Mouse (Mus musculus): ENCODE results near the gene Adat3. TPM values are rescaled to one million over a fixed set of nuclear protein-coding genes. Genes with fewer than 3 reads are reported as not detected.

Adat3 gene
- total RNA-seq, 2 experiments from 2014 or later, result 0.08 to 0.57 TPM

DNA sequence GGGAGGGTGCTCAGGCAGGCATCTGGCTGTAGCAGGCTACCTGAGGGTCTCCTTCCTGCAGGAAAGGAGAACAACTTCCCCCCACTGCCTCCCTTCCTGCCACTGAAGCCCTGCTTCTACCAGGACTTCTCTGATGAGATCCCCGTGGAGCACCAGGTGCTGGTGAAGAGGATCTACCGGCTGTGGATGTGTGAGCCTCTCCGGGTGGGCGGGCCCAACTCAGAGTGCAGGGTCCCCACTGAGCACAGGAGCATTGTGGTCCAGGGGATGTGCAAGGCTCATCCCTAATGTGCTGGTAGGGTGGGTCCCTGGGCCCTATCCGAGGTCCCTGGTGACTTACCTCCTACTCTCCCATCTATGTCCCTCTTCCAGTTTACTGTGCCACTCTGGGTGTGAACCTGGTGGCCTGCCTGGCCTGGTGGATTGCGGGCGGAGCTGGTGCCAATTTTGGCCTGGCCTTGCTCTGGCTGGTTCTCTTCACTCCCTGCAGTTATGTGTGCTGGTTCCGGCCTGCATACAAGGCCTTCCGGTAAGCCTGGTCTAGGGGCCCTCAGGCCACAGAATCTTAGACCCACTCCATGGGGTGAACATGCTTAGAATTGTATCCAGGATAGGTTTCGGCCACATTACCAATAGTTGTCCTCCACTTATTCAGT is 6.7 kb downstream of the Adat3 start:
- ATAC-seq (replicated peaks; ENCODE audit: poor library complexity), result no peak

DNA sequence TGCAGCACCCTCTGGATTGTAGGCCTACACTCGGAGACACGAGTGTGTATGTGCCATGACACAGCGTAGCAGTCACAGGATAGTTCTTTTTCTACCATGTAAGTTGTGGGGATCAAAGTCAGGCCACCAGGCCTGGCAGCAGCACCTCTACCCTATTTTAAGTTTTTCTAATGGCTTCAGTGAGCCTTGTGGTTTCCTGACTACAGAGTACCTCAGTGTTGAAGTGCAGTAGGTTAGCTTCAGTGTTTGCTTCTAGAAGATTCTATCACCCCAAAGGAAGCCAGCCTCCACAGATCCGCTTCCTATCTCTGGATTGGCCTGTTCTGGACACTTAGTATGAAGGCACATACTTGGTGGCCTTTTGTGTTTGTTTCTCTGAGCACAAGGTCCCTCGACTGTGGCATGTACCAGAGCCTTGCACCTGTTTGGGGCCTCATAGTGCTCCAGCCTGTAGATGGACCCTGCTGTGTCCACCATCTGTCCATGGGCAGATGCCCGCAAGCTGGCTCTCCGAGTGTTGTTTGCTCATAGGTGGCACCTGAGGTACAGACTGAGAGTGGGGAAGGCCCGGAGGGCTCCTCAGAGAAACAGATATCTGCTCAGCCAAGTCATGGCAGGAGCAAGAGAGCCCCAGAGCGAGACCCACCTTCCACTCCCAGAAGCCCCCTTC is 7.6 kb downstream of the Adat3 start:
- ATAC-seq (replicated peaks; ENCODE audit: poor library complexity), result no peak

DNA sequence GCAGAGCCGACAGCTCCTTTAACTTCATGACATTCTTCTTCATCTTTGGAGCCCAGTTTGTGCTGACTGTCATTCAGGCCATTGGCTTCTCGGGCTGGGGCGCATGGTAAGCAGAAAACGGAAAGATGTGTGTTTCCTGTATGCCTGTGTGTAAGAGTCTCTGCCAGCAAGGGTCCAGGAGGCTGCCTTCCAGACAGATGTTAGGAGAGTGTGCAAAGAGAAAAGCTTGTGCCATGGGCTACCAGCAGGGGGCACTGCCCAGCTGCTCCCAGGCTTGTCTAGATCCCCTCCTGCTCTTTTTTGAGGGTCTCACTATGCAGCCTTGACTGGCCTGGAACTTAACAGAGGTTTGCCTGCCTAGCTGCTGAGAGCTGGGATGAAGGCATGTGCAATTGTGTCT is 8.3 kb downstream of the Adat3 start:
- ATAC-seq (replicated peaks; ENCODE audit: poor library complexity), result peak; percentile 76

DNA sequence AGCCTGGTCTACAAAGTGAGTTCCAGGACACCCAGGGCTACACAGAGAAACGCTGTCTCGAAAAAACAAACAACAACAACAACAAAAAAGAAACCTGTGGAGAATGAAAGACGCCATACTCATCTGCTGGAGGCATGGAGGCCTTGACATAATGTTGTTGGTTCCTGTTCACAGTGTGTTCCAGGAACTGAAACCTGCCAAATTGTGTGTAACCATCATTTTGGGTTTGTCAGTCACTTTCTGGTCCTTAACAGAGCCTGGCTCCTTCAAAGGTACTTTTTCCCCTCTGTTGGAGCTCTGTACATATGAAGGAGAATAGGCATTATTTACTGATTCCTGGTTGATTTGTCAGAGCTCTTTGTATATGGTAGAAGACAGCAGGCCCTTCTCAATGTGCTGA is 9.2 kb downstream of the Adat3 start:
- no peak for ATAC-seq (replicated peaks; ENCODE audit: poor library complexity)

DNA sequence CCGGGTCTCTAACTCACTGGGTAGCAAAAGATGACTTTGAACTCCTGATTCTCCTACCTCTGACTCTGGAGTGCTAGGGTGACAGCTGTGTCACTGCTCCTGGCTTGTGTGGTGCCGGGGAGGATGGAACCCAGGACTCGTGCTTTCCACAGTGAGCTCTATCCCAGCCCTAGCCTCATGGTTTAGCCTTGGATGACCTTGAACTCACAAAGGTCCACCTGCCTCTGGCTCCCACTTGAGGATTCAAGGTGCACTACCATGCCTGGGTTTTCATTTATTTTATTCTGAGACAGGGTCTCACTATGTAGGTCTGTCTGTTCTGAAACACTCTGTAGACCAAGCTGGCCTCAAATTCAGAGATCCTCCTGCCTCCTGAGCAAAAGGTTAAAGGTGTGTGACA is 11.1 kb downstream of the Adat3 start:
- ATAC-seq (replicated peaks; ENCODE audit: poor library complexity), result no peak

DNA sequence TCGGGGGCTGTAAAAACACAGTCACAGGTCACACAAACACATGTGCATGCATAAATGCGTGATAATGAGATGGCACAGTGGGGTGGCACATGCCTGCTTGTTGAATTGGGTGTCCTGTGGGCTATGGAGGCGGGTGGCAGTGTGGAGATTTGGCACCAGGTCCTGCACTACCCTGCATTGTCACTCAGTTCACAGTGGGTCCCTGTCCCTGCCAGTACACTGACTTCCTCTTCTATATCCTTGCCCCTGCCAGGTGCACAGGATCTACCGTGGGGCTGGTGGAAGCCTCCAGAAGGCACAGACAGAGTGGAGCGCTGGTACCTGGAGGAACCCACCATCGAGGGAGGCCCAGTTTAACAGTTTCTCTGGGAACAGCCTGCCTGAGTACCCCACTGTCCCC is 11.7 kb downstream of the Adat3 start:
- ATAC-seq (replicated peaks; ENCODE audit: poor library complexity), result no peak

DNA sequence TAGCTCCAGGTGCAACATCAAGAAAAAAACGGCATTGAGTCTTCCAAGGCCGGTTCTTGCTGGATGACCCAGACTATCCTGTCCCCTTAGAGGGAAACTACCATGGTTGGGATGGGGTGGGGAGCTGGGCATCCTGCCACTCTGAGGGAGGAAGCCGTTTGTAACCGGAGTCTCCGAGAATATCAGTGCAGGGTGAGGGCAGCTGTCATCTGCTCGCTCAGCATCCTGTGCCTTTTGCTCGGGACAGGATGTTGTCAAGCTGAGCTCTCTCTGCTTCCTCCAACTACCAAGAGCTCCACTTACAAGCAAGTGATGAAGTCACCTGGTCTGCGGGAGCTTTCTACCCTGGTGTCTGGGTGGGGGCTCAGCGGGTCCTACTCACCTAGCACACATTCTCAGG is 15.5 kb downstream of the Adat3 start:
- ATAC-seq (replicated peaks; ENCODE audit: poor library complexity), result no peak

DNA sequence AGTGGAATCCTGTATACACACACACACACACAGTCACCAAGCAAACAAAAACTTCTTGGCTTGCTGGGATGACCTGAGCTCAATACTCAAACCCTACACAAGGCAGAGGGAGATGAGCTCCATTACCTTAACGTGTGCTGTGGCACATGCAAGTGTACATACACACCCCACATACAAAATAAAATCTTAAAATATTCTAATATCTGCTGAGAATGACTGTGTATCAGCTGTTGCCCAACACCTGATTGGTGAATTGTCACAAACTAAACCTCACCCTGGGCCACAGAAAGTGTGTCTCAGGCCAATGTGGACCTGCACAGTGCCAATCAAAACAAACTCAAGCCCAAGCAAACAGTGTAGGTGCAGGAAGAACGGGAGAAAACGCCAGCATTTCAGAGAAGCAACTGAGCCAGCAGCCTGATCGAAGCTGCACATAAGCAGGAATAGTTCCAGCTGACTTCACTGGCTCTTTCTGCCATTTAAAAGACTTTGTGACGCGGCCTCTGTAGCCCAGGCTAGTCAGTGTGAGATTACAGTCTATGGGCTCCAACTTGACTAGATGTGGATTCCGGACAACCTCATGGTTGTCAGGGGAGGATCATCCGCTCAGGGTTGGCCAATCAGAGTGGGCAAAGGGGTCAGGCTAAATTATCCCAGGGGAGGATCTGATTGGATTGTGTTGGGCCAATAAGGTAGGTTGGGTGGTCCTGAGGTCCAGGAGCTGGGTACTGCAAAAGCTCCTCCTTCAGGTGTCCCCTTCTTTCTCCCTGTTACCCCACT is 17.0 kb downstream of the Adat3 start:
- no peak for ATAC-seq (replicated peaks; ENCODE audit: poor library complexity)

DNA sequence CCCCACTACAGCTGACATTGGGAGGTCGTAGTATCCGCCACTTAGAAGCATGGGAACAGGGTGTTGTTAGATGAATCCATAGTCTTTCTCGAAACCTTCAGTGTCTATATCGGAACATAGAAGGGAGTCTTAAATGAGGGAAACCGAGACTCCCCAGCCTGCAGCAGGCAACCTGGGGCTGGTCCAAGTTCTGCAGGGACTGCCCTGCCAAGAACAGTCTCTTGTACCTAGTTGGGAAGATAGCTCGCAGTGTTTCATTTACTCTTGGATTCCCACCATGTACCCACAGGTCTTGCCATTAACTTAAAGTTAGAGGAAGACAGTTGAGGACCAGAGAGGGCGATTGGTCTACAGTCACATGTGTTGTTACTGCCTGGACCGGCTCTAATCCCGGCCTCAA is 17.7 kb downstream of the Adat3 start:
- ATAC-seq (replicated peaks; ENCODE audit: poor library complexity), result no peak

DNA sequence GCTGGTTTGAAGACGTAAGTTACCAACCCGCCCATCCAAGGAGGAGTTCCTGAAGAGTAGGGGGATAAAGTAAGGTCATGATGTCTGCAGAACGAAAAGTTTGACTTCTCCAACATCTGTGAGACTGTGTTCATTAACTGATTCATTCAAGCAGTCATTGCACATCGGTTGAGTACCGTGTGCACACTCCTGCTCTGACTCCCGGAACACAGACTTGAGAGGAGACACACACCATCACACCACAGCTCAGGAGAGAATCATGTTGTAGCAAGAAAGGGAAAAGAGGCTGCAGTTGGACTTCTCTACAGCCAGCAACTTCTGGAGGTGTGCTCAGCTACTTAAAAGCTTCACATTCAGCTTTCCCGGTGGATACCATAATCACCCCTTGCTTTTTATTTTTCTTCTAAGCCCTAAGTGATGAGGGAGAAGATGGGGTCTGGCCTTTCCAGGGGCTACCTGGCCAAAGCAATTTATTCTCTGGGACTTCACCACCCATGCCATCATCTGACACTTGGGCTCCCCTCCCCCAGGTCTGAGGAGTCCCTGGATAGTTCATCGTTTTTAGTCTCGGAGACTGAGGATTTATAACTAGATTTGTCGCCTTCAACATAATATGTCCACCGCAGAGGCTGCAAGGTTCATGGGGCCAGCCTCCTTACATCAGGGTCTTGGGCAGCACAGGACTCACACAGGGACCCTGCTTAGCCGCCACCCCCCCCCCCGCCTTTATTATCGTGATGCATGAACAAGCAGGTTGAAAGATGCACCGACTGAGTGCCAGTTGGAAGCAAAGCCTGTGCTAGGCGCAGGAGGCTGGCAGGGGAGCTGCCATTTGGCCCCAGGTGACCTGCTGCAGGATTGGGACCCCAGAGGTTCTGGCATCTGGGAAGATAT is 18.4 kb downstream of the Adat3 start:
- no peak for ATAC-seq (replicated peaks; ENCODE audit: poor library complexity)

DNA sequence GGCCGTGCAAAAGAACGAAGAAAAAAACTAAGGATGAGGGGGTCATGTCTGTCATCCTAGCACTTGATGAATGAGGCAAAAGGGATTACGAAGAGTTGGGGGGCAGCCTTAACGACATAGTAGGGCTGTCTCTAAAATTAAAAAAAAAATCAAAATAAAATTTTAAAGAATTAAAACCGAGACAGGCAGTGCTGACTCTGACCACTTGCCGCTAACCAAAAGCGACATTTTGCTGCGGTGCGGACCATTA is 18.9 kb downstream of the Adat3 start:
- ATAC-seq (replicated peaks; ENCODE audit: poor library complexity), result no peak

DNA sequence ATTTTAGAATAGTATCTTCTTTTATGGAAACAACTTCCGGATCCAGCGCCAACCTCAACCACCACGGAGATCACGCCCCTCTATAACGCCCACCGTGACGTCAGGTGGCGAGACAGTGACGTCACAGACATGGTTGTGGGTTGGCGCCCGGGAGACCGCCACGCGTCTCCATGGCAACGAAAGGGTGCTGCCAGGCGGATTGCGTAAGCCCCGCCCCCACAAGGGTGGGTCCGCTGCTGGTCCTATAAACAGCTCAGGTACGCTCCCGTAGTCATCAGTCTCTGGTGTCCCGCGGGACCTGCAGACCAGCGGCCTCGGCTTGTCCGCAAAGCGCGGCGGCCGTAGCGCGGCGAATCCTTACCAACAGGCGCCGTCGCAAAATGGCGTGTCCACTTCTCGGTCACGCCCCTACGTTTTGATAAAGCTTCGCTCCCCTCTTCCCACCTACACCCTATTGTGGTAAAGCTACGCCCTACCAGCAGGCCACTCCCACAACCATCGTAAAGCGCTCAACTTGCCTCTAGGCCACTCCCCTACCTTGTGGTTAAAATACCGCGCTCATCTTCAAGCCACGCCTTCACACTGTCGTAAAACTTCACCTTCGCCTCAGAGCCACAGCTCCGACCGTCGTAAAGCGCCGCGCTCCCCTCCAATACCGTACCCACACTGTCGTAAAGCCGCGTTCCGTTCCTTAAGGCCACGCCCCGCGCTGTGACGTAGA is 19.4 kb downstream of the Adat3 start:
- ATAC-seq (replicated peaks; ENCODE audit: poor library complexity), result peak; percentile 82

DNA sequence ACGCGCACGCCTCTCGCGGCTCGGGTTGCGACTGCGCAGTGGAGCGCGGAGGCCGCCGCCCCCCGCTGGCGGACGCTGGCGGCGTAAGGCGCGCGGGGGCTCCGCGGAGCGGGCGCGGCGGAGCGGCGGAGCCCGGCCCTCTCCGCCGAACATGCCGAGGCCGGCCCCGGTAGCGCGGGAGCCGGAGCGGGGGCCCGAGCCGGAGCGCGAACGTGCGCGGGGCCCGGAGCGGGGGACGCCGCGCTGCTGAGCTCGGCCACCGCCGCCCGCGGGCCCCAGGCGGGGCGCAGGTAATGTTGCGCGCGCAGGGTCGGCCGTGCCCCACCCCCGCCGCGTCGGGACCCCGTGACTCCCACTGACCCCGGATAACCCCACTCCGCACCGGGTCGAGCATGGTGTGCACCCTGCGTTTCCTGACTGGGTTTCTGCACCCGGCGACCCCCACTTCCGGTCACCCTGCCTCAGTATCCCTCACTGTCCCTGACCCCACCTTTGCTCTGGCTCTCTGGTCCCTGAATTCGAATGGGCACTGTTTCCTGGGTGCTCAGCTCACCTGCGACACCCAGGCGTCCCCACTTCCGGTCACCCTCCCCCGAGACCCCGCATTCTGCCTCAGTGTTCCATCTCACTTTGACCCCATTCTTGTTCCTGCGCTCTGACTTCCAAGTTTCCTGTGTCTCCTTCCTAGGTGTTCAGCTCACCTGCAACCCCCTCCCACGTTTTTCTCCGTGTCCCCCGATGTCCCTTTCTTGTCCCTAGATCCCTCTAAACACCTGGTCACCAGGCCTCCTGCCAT is 20.2 kb downstream of the Adat3 start, which contains the start of gene Csnk1g2:
TSS of gene Csnk1g2 (plus strand) at position 178 of the 796 bp plus-strand sequence.
- ATAC-seq (replicated peaks; ENCODE audit: poor library complexity), result 0 out of 2 replicates have a peak, but pooled peaks have one; percentile 13

DNA sequence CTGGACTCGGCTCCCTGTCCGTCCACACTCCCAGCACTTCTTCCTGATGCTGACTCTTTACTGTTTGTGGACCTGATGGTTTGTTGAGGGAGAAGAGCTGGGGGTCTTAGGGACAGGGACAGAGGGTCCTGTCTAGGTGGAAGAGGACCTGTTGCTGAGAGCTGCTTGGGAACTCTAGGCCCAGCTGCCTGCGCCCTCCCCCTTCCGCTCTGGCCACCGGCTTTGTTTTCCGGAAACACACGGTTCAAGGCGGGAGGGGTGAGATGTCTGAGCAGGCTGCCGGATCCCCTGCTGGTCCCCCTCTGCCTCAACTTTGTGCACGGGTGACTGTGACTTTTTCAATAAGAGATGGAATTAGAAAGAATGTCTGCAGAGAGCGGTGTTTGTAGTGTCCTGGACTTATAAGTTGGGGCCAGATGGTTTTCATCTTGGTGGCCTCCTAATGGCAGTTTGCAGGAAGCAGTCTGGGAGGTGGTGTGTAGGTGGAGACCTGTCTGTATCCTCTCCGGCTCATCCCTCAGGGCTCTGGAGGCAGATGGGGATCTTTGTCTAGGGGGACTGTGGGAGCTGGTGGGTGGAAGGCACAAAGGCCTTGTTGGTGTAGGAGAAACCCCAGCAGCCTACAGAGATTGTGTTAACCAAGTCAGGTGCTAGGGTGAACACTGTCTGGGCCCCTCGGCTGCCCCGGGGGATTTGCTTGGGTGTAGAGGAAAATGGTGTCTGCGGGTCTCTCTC is 20.9 kb downstream of the Adat3 start:
- peak; percentile 21 for ATAC-seq (replicated peaks; ENCODE audit: poor library complexity)

DNA sequence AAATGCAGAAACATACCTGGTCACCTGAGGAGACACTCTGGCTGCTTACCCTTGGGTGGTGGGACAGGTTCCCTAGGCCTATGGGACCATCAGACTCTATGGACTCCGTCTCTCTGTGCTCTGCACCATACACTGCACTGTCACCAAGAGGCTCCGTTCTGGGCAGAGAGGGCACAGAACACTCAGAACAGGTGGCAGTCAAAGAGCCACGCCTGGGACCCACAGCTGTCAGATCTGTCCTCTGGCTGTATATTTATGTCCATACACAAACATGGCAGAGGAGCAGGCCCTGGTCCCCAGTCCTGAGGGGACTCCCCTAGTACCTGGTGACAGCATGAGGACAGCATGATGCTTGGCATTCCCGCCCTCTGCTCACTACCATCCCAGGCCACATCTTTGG is 23.1 kb downstream of the Adat3 start:
- ATAC-seq (replicated peaks; ENCODE audit: poor library complexity), result no peak

DNA sequence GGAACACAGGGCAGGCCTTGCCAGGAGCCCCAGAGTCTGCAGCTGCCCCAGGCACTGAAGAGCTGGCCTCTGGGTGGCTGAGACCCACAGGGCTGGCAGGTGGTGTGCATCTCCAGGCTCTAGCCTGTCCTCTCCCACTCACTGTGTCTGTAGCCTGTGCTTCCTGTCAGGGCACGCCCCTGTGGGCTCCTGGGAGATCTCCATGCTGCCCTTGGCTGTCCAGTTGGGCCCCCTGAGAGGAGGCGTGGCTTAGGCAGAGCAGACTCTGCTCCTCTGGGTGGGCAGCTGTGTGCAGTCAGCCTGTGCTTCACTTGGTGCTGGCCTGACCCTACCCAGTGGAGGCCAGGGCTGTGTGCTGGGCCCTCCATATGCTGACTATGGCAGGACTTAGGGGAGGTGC is 25.0 kb downstream of the Adat3 start:
- ATAC-seq (replicated peaks; ENCODE audit: poor library complexity), result no peak

DNA sequence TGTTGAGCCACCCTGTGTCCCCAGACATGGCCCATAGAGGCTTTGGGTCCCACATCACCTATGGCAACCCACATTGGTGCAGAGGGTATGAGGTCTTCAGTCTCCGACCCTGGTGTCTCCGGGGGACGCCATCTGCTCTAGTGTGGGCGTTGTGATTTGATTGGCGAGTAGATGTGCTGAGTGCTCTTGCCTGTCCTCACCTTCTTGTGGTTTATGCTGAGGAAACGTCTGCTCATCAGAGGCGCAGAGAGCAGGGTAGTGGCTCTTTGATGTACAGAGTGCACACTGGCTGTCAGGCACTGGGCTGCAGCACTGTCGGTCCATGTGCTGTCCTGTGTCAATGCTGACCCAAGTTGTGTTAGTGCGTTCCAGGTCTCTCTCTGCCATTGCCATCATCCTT is 26.2 kb downstream of the Adat3 start:
- ATAC-seq (replicated peaks; ENCODE audit: poor library complexity), result no peak

DNA sequence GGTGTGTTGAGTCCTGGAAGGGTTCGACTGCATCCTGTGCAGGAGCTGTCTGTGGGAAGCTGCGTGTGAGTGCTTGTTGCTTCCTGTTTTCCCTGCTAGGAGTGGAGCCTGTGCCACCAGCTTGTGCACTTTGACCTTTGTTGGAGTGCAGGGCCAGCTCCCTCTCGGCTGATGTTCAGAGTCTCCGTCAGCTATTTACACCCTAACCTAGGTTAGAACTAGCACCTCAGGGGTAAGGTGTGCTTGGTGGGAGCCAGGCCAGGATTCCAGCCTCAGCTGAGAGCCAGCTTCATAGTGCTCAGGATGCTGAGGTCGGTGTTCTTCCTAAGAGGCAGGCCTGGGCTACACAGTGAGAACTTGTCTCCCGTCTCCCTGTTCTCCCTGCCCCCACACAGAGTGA is 32.7 kb downstream of the Adat3 start:
- ATAC-seq (replicated peaks; ENCODE audit: poor library complexity), result no peak

DNA sequence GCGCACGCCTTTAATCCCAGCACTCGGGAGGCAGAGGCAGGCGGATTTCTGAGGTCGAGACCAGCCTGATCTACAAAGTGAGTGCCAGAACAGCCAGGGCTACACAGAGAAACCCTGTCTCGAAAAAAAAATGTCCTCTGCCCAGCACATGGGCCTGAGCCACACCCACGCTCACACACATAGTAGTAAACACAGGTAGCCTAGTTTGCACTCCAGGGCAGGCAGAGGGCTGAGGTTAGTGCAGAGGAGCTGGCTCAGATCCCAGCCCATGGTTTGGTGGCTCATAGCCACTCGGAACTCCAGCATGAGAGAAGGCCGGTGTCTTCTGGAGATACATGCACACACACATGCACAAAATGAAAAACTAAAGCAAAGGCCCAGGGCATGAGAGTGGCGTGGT is 44.3 kb downstream of the Adat3 start:
- no peak for ATAC-seq (replicated peaks; ENCODE audit: poor library complexity)

Measured in megakaryocyte progenitor cell, adult 5-6 weeks (primary cell).